Mouse (Mus musculus): ENCODE data around the gene Cep170b.

GRCm38 (mm10) chr12:112761411-112761810, 41.2 kb downstream of the Cep170b start:
- no peak for TF ChIP-seq CTCF (IDR thresholded peaks at IDR 0.05; ENCODE audit: extremely low read depth, insufficient read depth, low read length)
- TF ChIP-seq POLR2A (IDR thresholded peaks at IDR 0.05; ENCODE audit: extremely low read depth, insufficient read depth, low read length), result no peak
